Mouse (Mus musculus) intestine, embryonic 14.5 days (tissue): ENCODE results near the gene Cdc20b. TPM values are rescaled to one million over a fixed set of nuclear protein-coding genes. Genes with fewer than 3 reads are reported as not detected.

Source experiments
- ATAC-seq: fragments of 200-750 bp; cut with Nextera tagmentation; replicated peaks from 2 replicates; pipeline ENCODE4 v1.8.0; 2017; ENCODE audit warnings: low read depth, moderate number of reproducible peaks, moderate TSS enrichment, moderate library complexity; ENCODE audit not compliant: low FRiP score, low TSS enrichment
- DNase-seq: peaks from one replicate; pipeline ENCODE4 v3.0.0-alpha.2; 2018; ENCODE audit warnings: low spot score
- H3K27ac ChIP-seq: fragments of 300-500 bp; sonication (generic); 2 replicates; pipeline ENCODE4 v1.5.1; 2014; ENCODE audit warnings: low read depth, mild to moderate bottlenecking, control low read depth
- H3K27me3 ChIP-seq: fragments of 300-500 bp; sonication (generic); replicated peaks from 2 replicates; pipeline ENCODE4 v1.6.1; 2014; ENCODE audit warnings: low read length, control low read depth; ENCODE audit not compliant: control insufficient read depth, insufficient read depth
- H3K36me3 ChIP-seq: fragments of 300-500 bp; sonication (generic); 2 replicates; pipeline ENCODE4 v1.6.1; 2014; ENCODE audit warnings: low read length, control low read depth; ENCODE audit not compliant: control insufficient read depth, insufficient read depth
- H3K4me1 ChIP-seq: fragments of 300-500 bp; sonication (generic); replicated peaks from 2 replicates; pipeline ENCODE4 v1.6.1; 2014; ENCODE audit warnings: low read length, control low read depth, mixed read lengths; ENCODE audit not compliant: control insufficient read depth, insufficient read depth
- H3K4me2 ChIP-seq: fragments of 300-500 bp; sonication (generic); 2 replicates; pipeline ENCODE4 v1.6.1; 2014; ENCODE audit warnings: low read length
- H3K4me3 ChIP-seq: fragments of 300-500 bp; sonication (generic); 2 replicates; pipeline ENCODE4 v1.5.1; 2014; ENCODE audit warnings: low read depth, low read length, control low read depth, mixed read lengths
- H3K9ac ChIP-seq: fragments of 300-500 bp; sonication (generic); 2 replicates; pipeline ENCODE4 v1.6.1; 2014; ENCODE audit warnings: mild to moderate bottlenecking, low read length
- H3K9me3 ChIP-seq: fragments of 300-500 bp; sonication (generic); 2 replicates; pipeline ENCODE4 v1.6.1; 2016; ENCODE audit warnings: low read length, control low read depth; ENCODE audit not compliant: control insufficient read depth
- WGBS: fragments of 180-500 bp; shearing (Covaris S2); extraction: QIAGEN DNeasy Blood & Tissue Kit; methylation state at CpG from one replicate; pipeline ENCODE4 v1.1.7; 2014; 5-methylcytosine and 5-hydroxymethylcytosine counted together
- polyA plus RNA-seq: library from polyadenylated mRNA; unstranded; fragments of >200 nt; fragmentation: Nextera tagmentation; extraction: Ambion mirVana; gene quantifications from 2 replicates; pipeline ENCODE4 v1.2.1, GENCODE M21; 2014

Cdc20b gene
- polyA plus RNA-seq, result not detected in 2 replicates

DNA sequence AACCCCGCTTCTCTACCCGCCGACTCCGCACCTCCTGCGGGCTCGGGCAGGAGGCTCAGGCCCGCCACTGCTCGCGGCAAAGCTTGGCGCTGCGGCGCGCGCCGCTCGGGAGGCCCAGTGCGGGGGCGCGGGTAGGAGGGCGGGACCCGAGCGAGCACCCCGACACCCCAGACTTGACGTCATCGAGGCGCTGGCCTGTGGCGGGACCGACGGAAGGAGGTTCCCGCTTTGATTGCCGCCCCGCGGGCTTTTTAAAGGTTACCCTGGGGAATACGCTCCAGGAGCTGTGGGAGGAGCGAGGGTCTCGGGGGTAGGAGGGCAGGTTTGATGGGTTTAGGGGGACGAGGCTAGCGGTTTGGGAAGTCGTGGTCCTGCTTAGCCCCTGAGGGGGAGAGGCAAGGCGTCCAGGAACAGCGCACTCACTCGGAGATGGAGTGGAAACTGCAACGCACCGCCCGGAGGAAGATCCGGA is at the start of gene Cdc20b:
TSS of gene Cdc20b (plus strand) at position 162 of the 472 bp plus-strand sequence.
- Histone ChIP-seq H3K36me3 (no peaks in the 10 kb centered on the region), H3K4me3 (peak within 1 kb of the TSS; percentile 50), H3K27ac (no peak within 1 kb of the TSS), H3K9me3 (no peaks in the 10 kb centered on the region), H3K9ac (0 out of 2 replicates have a peak within 1 kb of the TSS, but pooled peaks have one; percentile 29), H3K4me1 (peaks cover 8% of the 10 kb centered on the region), H3K27me3 (peaks cover 53% of the 10 kb centered on the region), H3K4me2 (peak within 1 kb of the TSS; percentile 82)
- DNase-seq (peak; percentile 78), ATAC-seq (peak; percentile 33; the same call in 1 of the 2 replicates)
- WGBS, result under 1% methylated on average over 46 of the region's 46 CpGs

DNA sequence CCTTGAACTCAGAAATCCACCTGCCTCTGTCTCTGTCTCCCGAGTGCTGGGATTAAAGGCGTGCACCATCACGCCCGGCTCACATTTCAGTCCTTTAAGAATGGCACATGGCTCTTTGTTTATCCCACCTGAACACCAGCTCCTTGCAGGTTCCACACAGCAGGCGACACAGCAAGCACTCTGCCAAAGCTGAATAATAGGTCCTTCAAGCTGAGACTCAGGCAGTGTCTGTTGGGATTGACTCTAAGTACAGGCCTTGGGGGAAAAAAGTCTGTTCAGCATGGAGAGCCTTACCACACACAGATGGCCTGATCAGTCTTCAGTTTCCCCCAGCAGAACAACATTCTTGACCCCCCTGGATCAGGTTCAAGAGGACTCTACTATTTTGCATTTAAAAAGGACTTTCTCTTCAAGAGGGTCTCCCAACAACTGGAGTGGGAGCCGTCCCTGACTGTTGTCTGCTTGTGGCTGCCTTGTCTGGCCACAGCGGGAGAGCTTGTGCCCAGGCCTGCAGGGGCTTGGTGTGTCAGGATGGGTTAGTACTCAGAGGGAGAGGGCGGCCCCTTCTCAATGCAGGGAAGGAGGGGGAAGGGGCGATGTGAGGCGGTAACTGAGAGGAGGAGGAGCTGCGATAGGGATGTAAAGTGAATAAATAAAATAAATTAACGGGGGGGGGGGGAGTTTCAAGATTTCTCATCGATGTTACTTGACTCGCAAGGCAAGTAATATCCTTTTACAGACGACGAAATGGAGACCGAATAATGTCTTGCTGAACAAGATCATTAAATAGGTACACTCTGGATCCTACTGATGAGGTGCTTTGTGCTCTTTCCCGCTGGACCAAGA is 49.1 kb upstream of the Cdc20b start:
- Histone ChIP-seq H3K4me3 (no peak overlapping the region), H3K27me3 (peaks cover 69% of the 10 kb centered on the region), H3K36me3 (no peaks in the 10 kb centered on the region), H3K27ac (no peak overlapping the region), H3K9ac (no peak overlapping the region), H3K4me2 (no peak overlapping the region), H3K4me1 (peaks cover 23% of the 10 kb centered on the region), H3K9me3 (no peaks in the 10 kb centered on the region)
- ATAC-seq (no peak), DNase-seq (no peak)
- 11% methylated on average over 18 of the region's 18 CpGs for WGBS

DNA sequence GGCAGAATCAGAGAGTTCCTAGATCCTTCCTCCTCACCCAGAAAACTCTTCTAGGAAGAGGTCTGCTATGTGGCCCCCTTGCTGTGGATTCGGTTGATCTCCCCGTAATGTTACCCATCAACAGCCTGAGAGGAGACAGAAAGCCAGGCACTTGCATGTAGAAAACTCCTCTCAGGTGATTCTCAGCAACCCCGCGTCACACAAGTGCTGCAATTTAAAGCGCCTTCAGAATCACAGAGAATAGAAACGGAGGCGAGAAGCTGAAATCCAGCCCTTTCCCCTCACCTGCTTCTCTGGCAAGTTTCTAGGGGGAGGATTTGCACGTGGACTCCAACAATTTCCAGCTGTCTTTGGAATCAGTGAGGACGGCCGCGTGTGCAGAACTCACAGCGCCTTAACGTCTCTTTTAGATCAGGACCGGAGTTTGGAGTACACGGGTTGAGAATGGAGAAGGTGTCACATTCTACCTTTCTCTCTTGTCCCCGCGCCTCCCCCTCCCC is 48.4 kb upstream of the Cdc20b start:
- Histone ChIP-seq H3K4me2 (peak overlapping the region; percentile 99), H3K9ac (no peak overlapping the region), H3K27ac (no peak overlapping the region), H3K4me3 (0 out of 2 replicates have a peak overlapping the region, but pooled peaks have one; percentile 51), H3K4me1 (peaks cover 23% of the 10 kb centered on the region), H3K9me3 (no peaks in the 10 kb centered on the region), H3K36me3 (no peaks in the 10 kb centered on the region), H3K27me3 (peaks cover 73% of the 10 kb centered on the region)
- 2% methylated on average over 17 of the region's 17 CpGs for WGBS
- peak; percentile 58 for DNase-seq
- ATAC-seq, result no peak

DNA sequence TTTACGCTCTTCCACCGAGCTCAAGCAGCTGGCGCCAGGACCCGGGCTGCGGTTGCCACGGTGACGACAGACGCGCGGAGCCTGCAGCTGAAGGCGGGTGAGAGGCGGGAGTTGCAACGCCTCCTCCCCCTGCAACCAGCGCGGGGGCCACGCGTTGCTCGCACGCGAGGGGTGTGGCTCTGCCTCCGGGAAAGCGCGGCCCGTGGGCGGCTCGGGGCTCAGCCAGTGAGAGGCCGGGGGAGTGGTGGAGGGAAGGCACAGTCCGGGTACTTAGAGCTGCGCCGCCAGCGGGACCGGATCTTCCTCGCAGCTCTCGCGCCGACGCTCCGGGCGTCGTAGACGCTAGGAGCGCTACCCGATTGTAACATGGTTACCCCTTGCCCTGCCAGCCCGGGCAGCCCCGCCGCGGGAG is 47.4 kb upstream of the Cdc20b start, which contains the start of gene Ccno:
TSS of gene Ccno (plus strand) at position 271 of the 412 bp plus-strand sequence.
- DNase-seq, result peak; percentile 91
- WGBS, result under 1% methylated on average over 47 of the region's 47 CpGs
- H3K9me3 ChIP-seq, result no peaks in the 10 kb centered on the region

DNA sequence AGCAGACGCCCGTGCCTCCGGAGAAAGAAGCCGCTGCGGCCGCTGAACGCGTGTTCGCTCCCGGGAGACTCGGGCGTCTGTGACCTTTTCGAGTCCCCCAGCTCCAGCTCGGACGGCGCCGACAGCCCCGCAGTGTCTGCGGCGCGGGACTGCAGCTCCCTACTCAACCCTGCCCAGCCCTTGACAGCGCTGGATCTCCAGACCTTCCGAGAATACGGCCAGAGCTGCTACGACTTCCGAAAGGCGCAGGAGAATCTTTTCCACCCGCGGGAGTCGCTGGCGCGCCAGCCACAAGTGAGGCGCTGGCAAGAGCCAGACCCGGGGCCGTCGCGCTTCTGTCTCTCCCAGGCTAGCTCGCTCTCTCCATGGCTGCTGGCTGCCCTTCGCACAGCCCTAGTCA is 46.9 kb upstream of the Cdc20b start:
- H3K36me3 ChIP-seq, result no peaks in the 10 kb centered on the region
- peak overlapping the region; percentile 40 for H3K9ac ChIP-seq
- peaks cover 23% of the 10 kb centered on the region for H3K4me1 ChIP-seq
- H3K27me3 ChIP-seq, result peaks cover 79% of the 10 kb centered on the region
- peak overlapping the region; percentile 99 for H3K4me2 ChIP-seq
- no peaks in the 10 kb centered on the region for H3K9me3 ChIP-seq
- DNase-seq (no peak), ATAC-seq (peak; percentile 23)
- no peak overlapping the region for H3K27ac ChIP-seq
- WGBS, result under 1% methylated on average over 39 of the region's 39 CpGs
- peak overlapping the region; percentile 51 for H3K4me3 ChIP-seq

More for the DNA sequence above, 47.4 kb upstream of the Cdc20b start, which contains the start of gene Ccno:
- H3K36me3 ChIP-seq, result no peaks in the 10 kb centered on the region
- peaks cover 76% of the 10 kb centered on the region for H3K27me3 ChIP-seq
- H3K27ac ChIP-seq, result no peak within 1 kb of the TSS
- peak; percentile 97 for ATAC-seq
- H3K9ac ChIP-seq, result peak within 1 kb of the TSS; percentile 40
- peaks cover 23% of the 10 kb centered on the region for H3K4me1 ChIP-seq
- H3K4me2 ChIP-seq, result peak within 1 kb of the TSS; percentile 99
- peak within 1 kb of the TSS; percentile 51 for H3K4me3 ChIP-seq

DNA sequence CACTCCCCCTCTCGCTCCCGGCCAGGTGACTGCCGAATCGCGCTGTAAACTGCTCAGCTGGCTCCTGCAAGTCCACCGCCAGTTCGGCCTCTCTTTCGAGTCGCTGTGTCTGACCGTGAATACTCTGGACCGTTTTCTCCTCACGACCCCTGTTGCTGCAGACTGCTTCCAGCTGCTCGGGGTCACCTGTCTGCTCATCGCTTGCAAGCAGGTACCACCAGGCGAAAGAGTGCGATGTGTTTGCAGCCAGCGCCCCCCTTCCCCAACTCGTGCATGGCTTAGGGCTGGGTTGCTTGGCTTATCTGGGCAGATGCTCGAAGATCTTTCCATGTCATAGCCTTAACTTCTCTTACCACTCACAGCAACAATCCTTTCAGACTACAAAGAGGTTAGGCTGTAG is 46.0 kb upstream of the Cdc20b start:
- no peak for ATAC-seq
- DNase-seq, result peak; percentile 69

DNA sequence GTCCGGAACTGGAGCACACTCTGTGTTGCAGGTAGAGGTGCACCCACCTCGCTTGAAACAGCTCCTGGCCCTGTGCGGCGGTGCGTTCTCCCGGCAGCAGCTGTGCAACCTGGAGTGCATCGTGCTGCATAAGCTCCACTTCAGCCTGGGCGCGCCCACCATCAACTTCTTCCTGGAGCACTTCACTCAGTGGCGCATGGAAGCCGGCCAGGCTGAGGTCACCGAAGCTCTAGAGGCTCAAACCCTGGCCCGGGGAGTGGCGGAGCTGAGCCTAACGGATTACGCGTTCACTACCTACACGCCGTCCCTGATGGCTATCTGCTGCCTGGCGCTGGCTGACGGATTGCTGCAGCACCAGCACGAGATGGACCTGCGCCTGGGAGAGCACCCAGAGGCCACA is 45.4 kb upstream of the Cdc20b start:
- DNase-seq, result peak; percentile 70
- H3K9me3 ChIP-seq, result no peaks in the 10 kb centered on the region

More for the DNA sequence above, 46.0 kb upstream of the Cdc20b start:
- Histone ChIP-seq H3K27ac (no peak overlapping the region), H3K36me3 (no peaks in the 10 kb centered on the region), H3K9me3 (no peaks in the 10 kb centered on the region), H3K27me3 (peaks cover 88% of the 10 kb centered on the region), H3K4me2 (peak overlapping the region; percentile 99), H3K4me3 (peak overlapping the region; percentile 51; the same call in 1 of the 2 replicates), H3K9ac (no peak overlapping the region), H3K4me1 (peaks cover 28% of the 10 kb centered on the region)
- 2% methylated on average over 19 of the region's 19 CpGs for WGBS

DNA sequence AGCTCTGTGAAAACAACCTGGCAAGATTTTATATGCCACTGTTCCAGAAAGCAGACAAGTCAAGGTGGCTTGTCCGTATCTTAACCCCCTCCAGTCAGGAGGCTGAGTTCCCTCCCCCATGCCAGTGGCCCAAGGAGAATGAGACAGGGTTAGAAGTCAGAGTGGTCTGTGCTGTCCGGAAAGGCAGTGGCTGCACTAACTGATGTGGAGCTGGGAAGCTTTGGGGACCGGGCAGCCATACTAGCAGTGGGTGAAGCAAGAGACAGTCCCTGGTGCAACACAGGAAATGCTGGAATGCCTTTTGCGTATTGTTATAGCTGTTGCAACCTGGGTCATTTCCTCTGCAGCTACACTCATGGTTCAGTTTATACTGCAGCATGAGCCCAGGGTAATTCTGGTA is 44.6 kb upstream of the Cdc20b start:
- ATAC-seq (no peak), DNase-seq (no peak)
- no peak overlapping the region for H3K4me2 ChIP-seq
- H3K27me3 ChIP-seq, result peaks cover 91% of the 10 kb centered on the region
- H3K27ac ChIP-seq, result no peak overlapping the region
- H3K4me1 ChIP-seq, result peaks cover 35% of the 10 kb centered on the region
- H3K36me3 ChIP-seq, result no peaks in the 10 kb centered on the region
- no peak overlapping the region for H3K4me3 ChIP-seq
- no peaks in the 10 kb centered on the region for H3K9me3 ChIP-seq
- WGBS, result 13% methylated on average over 4 of the region's 4 CpGs
- no peak overlapping the region for H3K9ac ChIP-seq

More for the DNA sequence above, 45.4 kb upstream of the Cdc20b start:
- H3K27ac ChIP-seq, result no peak overlapping the region
- H3K4me3 ChIP-seq, result no peak overlapping the region
- 2% methylated on average over 23 of the region's 23 CpGs for WGBS
- peaks cover 88% of the 10 kb centered on the region for H3K27me3 ChIP-seq
- peaks cover 35% of the 10 kb centered on the region for H3K4me1 ChIP-seq
- ATAC-seq, result no peak
- no peak overlapping the region for H3K9ac ChIP-seq
- H3K36me3 ChIP-seq, result no peaks in the 10 kb centered on the region
- H3K4me2 ChIP-seq, result peak overlapping the region; percentile 28; the same call in 1 of the 2 replicates
